Mouse (Mus musculus): Measurements from ENCODE around the gene Adcy4. TPM values are rescaled to one million over a fixed set of nuclear protein-coding genes. Genes with fewer than 3 reads are reported as not detected.
A peak's percentile ranks its signal among the peaks of the same experiment; 100 is the strongest.

Adcy4 gene
- polyA plus RNA-seq (2011; ENCODE audit: insufficient read length, low read depth, missing spikeins) = 8.7 and 18.0 TPM in 2 replicates

DNA sequence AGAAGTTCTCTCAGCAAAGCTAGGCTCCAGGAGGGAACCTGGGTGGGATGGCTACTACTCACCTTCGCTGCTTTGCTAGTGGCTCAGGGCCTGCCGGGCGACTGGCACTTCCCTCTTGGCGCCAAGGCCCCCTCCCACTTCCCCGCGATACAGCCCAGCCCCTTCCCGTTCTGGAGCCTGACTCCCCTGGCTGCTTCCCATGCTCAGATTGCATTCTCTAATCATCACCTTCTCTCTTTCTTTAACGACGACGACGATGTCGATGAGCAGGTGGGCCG lies at the start of gene Adcy4:
Gene Adcy4 (minus strand): TSS at position 138 of the 278 bp plus-strand sequence.
- H3K4me1 ChIP-seq (ENCODE audit: control insufficient read depth, insufficient read depth, low read length) = peaks cover 2% of the 10 kb centered on the region; the same call in 1 of the 2 replicates
- H3K4me3 ChIP-seq (ENCODE audit: insufficient read depth, low read length) = peak within 1 kb of the TSS; percentile 31
- TF ChIP-seq POLR2A (IDR thresholded peaks at IDR 0.05; ENCODE audit: low read depth, low read length) (no peak; the same call in 1 of the 2 replicates), CTCF (IDR thresholded peaks at IDR 0.05; ENCODE audit: borderline replicate concordance, insufficient read depth, low read length) (no peak)
- H3K27ac ChIP-seq (ENCODE audit: insufficient read depth, low read length) = peak within 1 kb of the TSS; percentile 72

DNA sequence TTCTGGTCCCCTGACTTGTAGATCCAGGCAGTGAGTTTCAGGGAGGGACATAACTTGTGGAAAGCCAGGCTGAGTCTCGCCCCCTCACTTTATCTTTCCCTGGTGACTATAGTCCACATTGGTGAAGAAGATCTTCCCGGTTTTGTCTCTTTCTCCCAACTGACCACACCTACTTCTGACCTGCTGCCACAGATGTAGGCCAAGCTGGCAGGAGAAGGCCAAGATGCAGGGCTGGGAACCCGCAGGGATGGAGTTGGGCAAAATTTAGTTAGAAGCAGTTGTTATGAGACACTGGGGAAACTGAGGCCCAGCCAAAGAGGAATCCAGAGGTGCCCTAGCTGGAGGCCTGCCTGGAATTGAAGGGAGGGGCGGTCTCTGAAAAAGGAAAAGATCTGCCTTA lies 49.2 kb upstream of the Adcy4 start:
- Histone ChIP-seq H3K4me1 (ENCODE audit: control insufficient read depth, insufficient read depth, low read length) (no peaks in the 10 kb centered on the region), H3K27ac (ENCODE audit: insufficient read depth, low read length) (no peak overlapping the region), H3K4me3 (ENCODE audit: insufficient read depth, low read length) (no peak overlapping the region)
- TF ChIP-seq POLR2A (IDR thresholded peaks at IDR 0.05; ENCODE audit: low read depth, low read length) = no peak; the same call in 1 of the 2 replicates
- no peak for TF ChIP-seq CTCF (IDR thresholded peaks at IDR 0.05; ENCODE audit: borderline replicate concordance, insufficient read depth, low read length)

DNA sequence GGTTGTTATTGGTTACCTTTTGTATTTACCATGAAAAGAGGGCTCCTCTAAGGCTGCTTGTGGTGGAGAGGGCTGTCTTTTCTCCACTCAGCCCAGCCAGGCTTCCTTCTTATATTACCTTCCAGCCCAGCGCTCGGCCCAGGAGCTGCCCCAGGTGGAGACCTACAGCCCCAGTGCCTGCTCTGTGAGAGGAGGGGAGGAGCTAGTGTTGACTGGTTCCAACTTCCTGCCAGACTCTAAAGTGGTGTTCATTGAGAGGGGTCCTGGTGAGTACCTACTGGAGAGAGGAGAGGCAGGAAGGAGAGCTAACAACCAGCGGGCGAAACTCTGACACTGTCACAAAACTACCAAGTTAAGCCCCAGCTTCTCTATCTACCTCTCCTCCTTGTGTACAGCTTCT lies 46.4 kb upstream of the Adcy4 start:
- no peaks in the 10 kb centered on the region for H3K4me1 ChIP-seq (ENCODE audit: control insufficient read depth, insufficient read depth, low read length)
- TF ChIP-seq POLR2A (IDR thresholded peaks at IDR 0.05; ENCODE audit: low read depth, low read length) = no peak
- TF ChIP-seq CTCF (IDR thresholded peaks at IDR 0.05; ENCODE audit: borderline replicate concordance, insufficient read depth, low read length) = no peak
- H3K27ac ChIP-seq (ENCODE audit: insufficient read depth, low read length) = no peak overlapping the region

DNA sequence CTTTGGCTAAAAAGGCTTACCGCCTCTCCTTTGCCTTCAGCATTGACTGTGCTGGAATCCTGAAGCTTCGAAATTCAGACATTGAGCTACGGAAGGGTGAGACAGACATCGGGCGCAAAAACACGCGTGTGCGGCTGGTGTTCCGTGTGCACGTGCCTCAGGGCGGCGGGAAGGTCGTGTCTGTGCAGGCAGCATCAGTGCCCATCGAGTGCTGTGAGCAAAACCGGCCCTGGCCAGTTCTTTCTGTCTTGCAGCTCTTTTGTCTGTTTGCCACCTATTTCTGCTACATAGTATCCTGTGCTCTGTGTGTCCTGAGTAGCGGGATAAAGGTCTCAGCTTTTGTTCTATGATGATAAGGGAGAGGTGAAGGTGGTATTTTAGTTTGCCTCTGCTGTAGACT lies 46.0 kb upstream of the Adcy4 start:
- no peak for TF ChIP-seq CTCF (IDR thresholded peaks at IDR 0.05; ENCODE audit: borderline replicate concordance, insufficient read depth, low read length)
- TF ChIP-seq POLR2A (IDR thresholded peaks at IDR 0.05; ENCODE audit: low read depth, low read length) = no peak
- H3K4me3 ChIP-seq (ENCODE audit: insufficient read depth, low read length) = no peak overlapping the region
- H3K4me1 ChIP-seq (ENCODE audit: control insufficient read depth, insufficient read depth, low read length) = no peaks in the 10 kb centered on the region
- H3K27ac ChIP-seq (ENCODE audit: insufficient read depth, low read length) = no peak overlapping the region

More for the DNA sequence above, 46.4 kb upstream of the Adcy4 start:
- no peak overlapping the region for H3K4me3 ChIP-seq (ENCODE audit: insufficient read depth, low read length)

DNA sequence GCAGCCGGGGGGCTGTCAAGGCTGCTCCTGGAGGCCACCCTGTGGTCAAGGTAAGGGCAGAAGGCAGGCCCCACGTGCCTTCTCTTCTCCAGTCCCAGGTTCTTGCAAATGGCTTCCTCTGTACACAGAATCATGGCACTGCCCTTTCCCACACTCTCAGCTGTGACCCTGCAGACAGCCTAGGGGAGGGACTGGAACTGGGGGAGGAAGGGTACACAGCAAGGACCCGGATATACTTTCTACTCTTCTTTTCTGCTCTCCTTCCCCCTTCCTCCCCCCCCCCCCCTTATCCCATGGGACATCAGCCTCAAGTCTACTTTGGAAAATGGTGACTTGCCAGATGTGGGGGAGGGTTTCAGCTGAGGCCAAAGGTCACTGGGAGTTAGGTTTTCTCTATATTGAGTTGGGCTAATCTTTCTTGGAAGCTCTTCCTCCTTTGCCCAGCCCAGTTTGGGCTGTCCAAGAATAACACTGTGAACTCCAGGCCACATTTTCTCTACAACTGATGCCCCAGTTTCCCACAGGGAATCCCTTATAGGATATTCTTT lies 44.9 kb upstream of the Adcy4 start:
- TF ChIP-seq CTCF (IDR thresholded peaks at IDR 0.05; ENCODE audit: borderline replicate concordance, insufficient read depth, low read length) (no peak), POLR2A (IDR thresholded peaks at IDR 0.05; ENCODE audit: low read depth, low read length) (no peak)
- no peak overlapping the region for H3K27ac ChIP-seq (ENCODE audit: insufficient read depth, low read length)
- no peak overlapping the region for H3K4me3 ChIP-seq (ENCODE audit: insufficient read depth, low read length)

DNA sequence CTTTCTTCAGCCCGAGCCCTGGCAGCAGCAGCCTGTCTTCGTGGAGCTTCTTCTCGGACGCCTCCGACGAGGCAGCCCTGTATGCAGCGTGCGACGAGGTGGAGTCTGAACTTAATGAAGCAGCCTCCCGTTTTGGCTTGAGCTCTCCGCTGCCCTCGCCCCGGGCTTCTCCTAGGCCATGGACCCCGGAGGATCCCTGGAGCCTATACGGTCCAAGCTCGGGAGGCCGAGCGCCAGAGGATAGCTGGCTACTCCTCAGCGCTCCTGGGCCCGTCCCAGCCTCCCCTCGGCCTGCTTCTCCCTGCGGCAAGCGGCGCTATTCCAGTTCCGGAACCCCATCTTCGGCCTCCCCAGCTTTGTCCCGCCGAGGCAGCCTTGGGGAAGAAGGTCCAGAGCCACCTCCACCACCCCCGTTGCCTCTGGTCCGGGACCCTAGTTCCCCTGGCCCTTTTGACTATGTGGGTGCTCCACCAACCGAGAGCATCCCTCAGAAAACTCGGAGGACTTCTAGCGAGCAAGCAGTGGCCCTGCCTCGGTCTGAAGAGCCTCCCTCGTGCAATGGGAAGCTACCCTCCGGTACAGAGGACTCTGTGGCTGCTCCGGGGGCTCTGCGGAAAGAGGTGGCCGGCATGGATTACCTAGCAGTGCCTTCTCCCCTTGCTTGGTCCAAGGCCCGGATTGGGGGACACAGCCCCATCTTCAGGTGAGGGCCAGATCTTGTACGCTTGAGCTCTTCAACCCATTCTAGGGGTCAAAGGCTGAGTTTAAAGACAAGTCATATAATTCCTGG lies 42.9 kb upstream of the Adcy4 start:
- TF ChIP-seq POLR2A (IDR thresholded peaks at IDR 0.05; ENCODE audit: low read depth, low read length) (no peak), CTCF (IDR thresholded peaks at IDR 0.05; ENCODE audit: borderline replicate concordance, insufficient read depth, low read length) (no peak)
- peak overlapping the region; percentile 15; the same call in 1 of the 2 replicates for H3K27ac ChIP-seq (ENCODE audit: insufficient read depth, low read length)
- peak overlapping the region; percentile 59 for H3K4me3 ChIP-seq (ENCODE audit: insufficient read depth, low read length)
- no peaks in the 10 kb centered on the region for H3K4me1 ChIP-seq (ENCODE audit: control insufficient read depth, insufficient read depth, low read length)

More for the DNA sequence above, 44.9 kb upstream of the Adcy4 start:
- H3K4me1 ChIP-seq (ENCODE audit: control insufficient read depth, insufficient read depth, low read length) = no peaks in the 10 kb centered on the region

DNA sequence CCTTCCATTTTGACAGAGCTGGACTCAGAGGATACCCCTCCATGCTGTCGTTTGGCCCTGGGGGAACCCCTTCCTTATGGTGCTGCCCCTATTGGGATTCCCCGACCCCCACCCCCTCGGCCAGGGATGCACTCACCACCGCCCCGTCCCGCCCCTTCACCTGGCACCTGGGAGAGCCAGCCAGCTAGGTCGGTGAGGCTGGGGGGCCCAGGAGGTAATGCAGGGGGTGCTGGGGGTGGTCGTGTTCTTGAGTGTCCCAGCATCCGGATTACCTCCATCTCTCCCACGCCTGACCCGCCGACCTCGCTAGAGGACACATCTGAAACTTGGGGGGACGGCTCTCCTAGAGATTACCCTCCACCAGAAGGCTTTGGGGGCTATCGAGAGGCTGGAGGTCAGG lies 42.2 kb upstream of the Adcy4 start:
- H3K4me1 ChIP-seq (ENCODE audit: control insufficient read depth, insufficient read depth, low read length) = no peaks in the 10 kb centered on the region
- H3K4me3 ChIP-seq (ENCODE audit: insufficient read depth, low read length) = peak overlapping the region; percentile 59
- peak overlapping the region; percentile 66 for H3K27ac ChIP-seq (ENCODE audit: insufficient read depth, low read length)
- no peak for TF ChIP-seq POLR2A (IDR thresholded peaks at IDR 0.05; ENCODE audit: low read depth, low read length)
- no peak for TF ChIP-seq CTCF (IDR thresholded peaks at IDR 0.05; ENCODE audit: borderline replicate concordance, insufficient read depth, low read length)

DNA sequence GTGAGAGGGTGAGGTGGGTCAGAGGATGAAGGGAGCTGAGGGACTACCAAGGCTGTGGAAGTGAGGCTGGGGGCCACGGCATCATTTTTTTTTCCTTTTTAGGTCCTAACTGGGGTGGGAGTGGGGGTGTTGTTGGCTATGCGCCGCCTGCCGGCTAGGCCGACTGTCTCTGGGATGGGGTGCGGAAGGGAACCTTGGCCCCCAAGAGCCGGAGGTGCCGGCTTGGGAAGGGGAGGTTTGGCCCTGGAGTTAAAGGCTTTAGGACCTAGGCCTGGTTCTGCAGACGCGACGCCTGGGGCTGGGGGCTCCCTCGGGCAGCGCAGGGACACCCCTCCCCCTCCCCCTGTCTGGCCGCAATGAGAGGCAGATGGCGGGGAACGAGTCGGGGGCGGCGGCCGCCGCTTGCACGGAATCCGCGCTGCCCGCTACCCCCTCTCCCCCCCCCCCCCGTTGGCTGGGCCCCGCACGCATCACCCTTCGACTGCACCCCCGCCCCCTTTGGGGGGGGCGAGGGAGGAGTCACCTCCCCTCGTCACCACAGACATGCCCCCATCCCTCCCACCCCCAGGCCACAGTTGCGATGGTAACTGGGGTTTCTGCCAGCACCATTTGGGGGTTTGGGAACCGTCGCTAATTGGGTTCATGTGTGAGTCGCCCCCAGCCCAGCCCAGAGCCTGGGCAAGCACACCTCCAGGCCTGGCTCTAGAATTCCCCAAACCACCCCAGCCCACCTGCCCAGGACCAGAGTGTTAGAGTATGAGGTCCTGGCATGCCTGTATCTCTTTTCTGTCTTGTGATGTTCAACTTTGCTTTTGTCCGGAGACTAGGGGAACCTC lies 41.5 kb upstream of the Adcy4 start:
- TF ChIP-seq CTCF (IDR thresholded peaks at IDR 0.05; ENCODE audit: borderline replicate concordance, insufficient read depth, low read length) (no peak), POLR2A (IDR thresholded peaks at IDR 0.05; ENCODE audit: low read depth, low read length) (no peak)
- peak overlapping the region; percentile 77 for H3K4me3 ChIP-seq (ENCODE audit: insufficient read depth, low read length)

DNA sequence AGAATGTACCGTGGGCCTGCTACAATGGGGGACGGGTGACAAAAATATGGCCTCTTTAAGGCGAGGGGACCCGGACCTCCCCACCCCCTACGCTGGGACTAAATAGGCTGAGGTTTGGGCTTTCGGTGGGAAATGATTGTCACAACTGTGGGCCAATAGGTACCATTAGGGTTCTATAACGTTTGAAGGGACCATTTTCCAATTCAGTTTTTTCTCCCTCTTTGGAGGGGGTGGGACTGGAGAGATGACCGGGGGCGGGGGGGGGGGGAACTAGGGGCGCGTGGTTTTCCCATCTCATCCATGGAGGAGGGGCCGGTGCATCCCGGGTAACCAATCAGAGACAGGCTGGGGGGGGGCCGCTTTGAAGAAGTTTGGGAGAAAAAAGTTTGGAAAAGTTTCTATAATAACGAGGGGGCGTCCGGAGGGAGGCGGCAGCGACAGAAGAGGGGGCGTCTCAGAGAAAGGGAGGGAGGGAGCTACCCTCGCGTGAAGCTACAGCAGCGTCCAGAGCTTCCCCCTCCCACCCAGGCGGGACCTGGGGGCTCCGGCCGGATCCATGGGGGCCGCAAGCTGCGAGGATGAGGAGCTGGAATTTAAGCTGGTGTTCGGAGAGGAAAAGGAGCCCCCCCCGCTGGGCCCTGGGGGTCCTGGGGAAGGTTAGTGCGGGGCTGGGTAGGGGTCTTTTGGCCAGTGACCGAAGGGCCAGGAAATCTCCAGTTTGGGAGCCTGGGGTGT lies 40.8 kb upstream of the Adcy4 start:
- no peaks in the 10 kb centered on the region for H3K4me1 ChIP-seq (ENCODE audit: control insufficient read depth, insufficient read depth, low read length)
- TF ChIP-seq POLR2A (IDR thresholded peaks at IDR 0.05; ENCODE audit: low read depth, low read length) = peak; percentile 62
- TF ChIP-seq CTCF (IDR thresholded peaks at IDR 0.05; ENCODE audit: borderline replicate concordance, insufficient read depth, low read length) = no peak

More for the DNA sequence above, 41.5 kb upstream of the Adcy4 start:
- H3K27ac ChIP-seq (ENCODE audit: insufficient read depth, low read length) = peak overlapping the region; percentile 93
- H3K4me1 ChIP-seq (ENCODE audit: control insufficient read depth, insufficient read depth, low read length) = no peaks in the 10 kb centered on the region

More for the DNA sequence above, 40.8 kb upstream of the Adcy4 start:
- Histone ChIP-seq H3K4me3 (ENCODE audit: insufficient read depth, low read length) (peak overlapping the region; percentile 77), H3K27ac (ENCODE audit: insufficient read depth, low read length) (peak overlapping the region; percentile 99)
